Mouse (Mus musculus) heart, postnatal 0 days (tissue): ENCODE data around the gene Dnajb11. TPM values are rescaled to one million over a fixed set of nuclear protein-coding genes. Genes with fewer than 3 reads are reported as not detected.

Experiments
- ATAC-seq: fragments of 200-750 bp; cut with Nextera tagmentation; 2 replicates; pipeline ENCODE4 v1.8.0; 2017; ENCODE audit warnings: low read depth, moderate number of reproducible peaks, moderate library complexity; ENCODE audit not compliant: insufficient read depth
- DNase-seq: peaks from one replicate; pipeline ENCODE4 v3.0.0-alpha.2; 2016; ENCODE audit warnings: low spot score
- H3K27ac ChIP-seq: fragments of 300-500 bp; sonication (generic); 2 replicates; pipeline ENCODE4 v1.5.1; 2014; ENCODE audit warnings: low read depth, mild to moderate bottlenecking
- H3K27me3 ChIP-seq: fragments of 300-500 bp; sonication (generic); 2 replicates; pipeline ENCODE4 v1.6.1; 2014; ENCODE audit warnings: low read length, mixed read lengths; ENCODE audit not compliant: control insufficient read depth, insufficient read depth
- H3K36me3 ChIP-seq: fragments of 300-500 bp; sonication (generic); replicated peaks from 2 replicates; pipeline ENCODE4 v1.6.1; 2014; ENCODE audit warnings: low read length, mixed read lengths; ENCODE audit not compliant: control insufficient read depth, insufficient read depth
- H3K4me1 ChIP-seq: fragments of 300-500 bp; sonication (generic); 2 replicates; pipeline ENCODE4 v1.6.1; 2014; ENCODE audit warnings: antibody characterized with exemption; ENCODE audit not compliant: control insufficient read depth, insufficient read depth
- H3K4me2 ChIP-seq: fragments of 300-500 bp; sonication (generic); 2 replicates; pipeline ENCODE4 v1.6.1; 2014; ENCODE audit warnings: low read depth, mild to moderate bottlenecking, low read length, moderate library complexity
- H3K4me3 ChIP-seq: fragments of 300-500 bp; sonication (generic); 2 replicates; pipeline ENCODE4 v1.5.1; 2014; ENCODE audit warnings: low read depth, low read length
- H3K9ac ChIP-seq: fragments of 300-500 bp; sonication (generic); replicated peaks from 2 replicates; pipeline ENCODE4 v1.6.1; 2014; ENCODE audit warnings: low read depth, low read length, mixed read lengths
- H3K9me3 ChIP-seq: fragments of 300-500 bp; sonication (generic); replicated peaks from 2 replicates; pipeline ENCODE4 v1.6.1; 2016; ENCODE audit warnings: low read length; ENCODE audit not compliant: control insufficient read depth
- CTCF ChIP-seq: IDR thresholded peaks from 2 replicates; pipeline ENCODE4 v1.5.1; 2016; ENCODE audit warnings: antibody characterized with exemption, control low read depth, low read depth
- EP300 ChIP-seq: IDR thresholded peaks from 2 replicates; pipeline ENCODE4 v1.6.1; 2016; ENCODE audit warnings: antibody characterized with exemption, low read depth
- WGBS: fragments of 180-500 bp; shearing (Covaris S2); extraction: QIAGEN DNeasy Blood & Tissue Kit; methylation state at CpG from one replicate; pipeline ENCODE4 v1.1.7; 2014; 5-methylcytosine and 5-hydroxymethylcytosine counted together
- polyA plus RNA-seq: library from polyadenylated mRNA; unstranded; fragments of >200 nt; fragmentation: Nextera tagmentation; extraction: Ambion mirVana; gene quantifications from 2 replicates; pipeline ENCODE4 v1.2.1, GENCODE M21; 2015
- total RNA-seq: library from RNA; depleted of rRNA; stranded (reverse); fragments of >200 nt; gene quantifications from 2 replicates; pipeline ENCODE4 v1.2.3, GENCODE M21; 2014; ENCODE audit warnings: low replicate concordance; rRNA removed

The Dnajb11 gene
- total RNA-seq (27.7 and 43.8 TPM in 2 replicates), polyA plus RNA-seq (56.2 and 59.2 TPM in 2 replicates)

GRCm38 (mm10) chr16:22857431-22858113 lies at the start of gene Dnajb11, which contains the start of gene Tbccd1:
Dnajb11 (plus strand) TSS chr16:22857845.
Tbccd1 (minus strand) TSS chr16:22857669.
- Histone ChIP-seq H3K4me2 (peak within 1 kb of the TSS; percentile 96), H3K36me3 (peaks cover 16% of the 10 kb centered on the region), H3K9me3 (no peaks in the 10 kb centered on the region), H3K27ac (peak within 1 kb of the TSS; percentile 80), H3K27me3 (no peaks in the 10 kb centered on the region), H3K9ac (peak within 1 kb of the TSS; percentile 94), H3K4me1 (peaks cover 11% of the 10 kb centered on the region), H3K4me3 (peak within 1 kb of the TSS; percentile 97)
- peak; percentile 88 for TF ChIP-seq EP300
- no peak for TF ChIP-seq CTCF
- ATAC-seq (peak; percentile 98), DNase-seq (peak; percentile 100)
- 0% methylated on average over 62 of the region's 62 CpGs for WGBS

GRCm38 (mm10) chr16:22811477-22811876 lies 46.2 kb upstream of the Dnajb11 start, which contains the start of gene Crygs:
Crygs (minus strand) TSS chr16:22811577.
- ATAC-seq (no peak), DNase-seq (no peak)
- H3K4me1 ChIP-seq: no peaks in the 10 kb centered on the region
- peaks cover 6% of the 10 kb centered on the region; the same call in 1 of the 2 replicates for H3K36me3 ChIP-seq
- no peaks in the 10 kb centered on the region for H3K9me3 ChIP-seq
- H3K4me2 ChIP-seq: no peak within 1 kb of the TSS
- H3K4me3 ChIP-seq: no peak within 1 kb of the TSS
- 70% methylated on average over 2 of the region's 2 CpGs for WGBS
- no peak within 1 kb of the TSS for H3K27ac ChIP-seq
- 0 out of 2 replicates have a peak, but pooled peaks cover 3% of the 10 kb centered on the region for H3K27me3 ChIP-seq
- no peak within 1 kb of the TSS for H3K9ac ChIP-seq
- TF ChIP-seq CTCF (no peak), EP300 (no peak)

GRCm38 (mm10) chr16:22820731-22821130 lies 36.9 kb upstream of the Dnajb11 start:
- H3K27me3 ChIP-seq: no peaks in the 10 kb centered on the region
- peak; percentile 81 for ATAC-seq
- WGBS: 28% methylated on average over 8 of the region's 8 CpGs

GRCm38 (mm10) chr16:22832932-22833525 lies 24.6 kb upstream of the Dnajb11 start:
- H3K36me3 ChIP-seq: peaks cover 23% of the 10 kb centered on the region
- WGBS: 91% methylated on average over 3 of the region's 3 CpGs

More at GRCm38 (mm10) chr16:22820731-22821130, 36.9 kb upstream of the Dnajb11 start:
- no peaks in the 10 kb centered on the region for H3K4me1 ChIP-seq
- peaks cover 33% of the 10 kb centered on the region; the same call in 1 of the 2 replicates for H3K36me3 ChIP-seq
- H3K4me3 ChIP-seq: no peak overlapping the region
- no peaks in the 10 kb centered on the region for H3K9me3 ChIP-seq
- H3K4me2 ChIP-seq: no peak overlapping the region
- H3K9ac ChIP-seq: no peak overlapping the region
- H3K27ac ChIP-seq: no peak overlapping the region
- peak; percentile 63 for TF ChIP-seq CTCF
- no peak for TF ChIP-seq EP300
- DNase-seq: peak; percentile 53

GRCm38 (mm10) chr16:22839146-22839857 lies 18.3 kb upstream of the Dnajb11 start:
- H3K4me3 ChIP-seq: no peak overlapping the region
- H3K36me3 ChIP-seq: peaks cover 16% of the 10 kb centered on the region; the same call in 1 of the 2 replicates
- H3K27me3 ChIP-seq: no peaks in the 10 kb centered on the region
- peak; percentile 59 for ATAC-seq
- peak; percentile 36 for DNase-seq
- WGBS: 45% methylated on average over 3 of the region's 3 CpGs
- H3K9ac ChIP-seq: no peak overlapping the region
- H3K4me1 ChIP-seq: peaks cover 24% of the 10 kb centered on the region
- no peak overlapping the region for H3K4me2 ChIP-seq
- H3K27ac ChIP-seq: peak overlapping the region; percentile 76
- H3K9me3 ChIP-seq: no peaks in the 10 kb centered on the region
- TF ChIP-seq CTCF (no peak), EP300 (no peak)

More at GRCm38 (mm10) chr16:22832932-22833525, 24.6 kb upstream of the Dnajb11 start:
- H3K27ac ChIP-seq: no peak overlapping the region
- DNase-seq (no peak), ATAC-seq (no peak)
- no peak for TF ChIP-seq EP300
- TF ChIP-seq CTCF: no peak
- no peak overlapping the region for H3K4me2 ChIP-seq
- H3K27me3 ChIP-seq: no peaks in the 10 kb centered on the region
- no peaks in the 10 kb centered on the region for H3K4me1 ChIP-seq
- no peak overlapping the region for H3K9ac ChIP-seq
- H3K9me3 ChIP-seq: no peaks in the 10 kb centered on the region
- no peak overlapping the region for H3K4me3 ChIP-seq
